Mouse (Mus musculus) c-Kit-positive CD71-positive TER-119-negative erythroid progenitor cells, embryonic 14.5 days (primary cell): ENCODE data around the gene Foxg1.

Source experiments
- DNase-seq: peaks from one replicate; pipeline ENCODE4 v3.0.0-alpha.2; 2013; ENCODE audit warnings: low read depth

The Foxg1 gene

DNA sequence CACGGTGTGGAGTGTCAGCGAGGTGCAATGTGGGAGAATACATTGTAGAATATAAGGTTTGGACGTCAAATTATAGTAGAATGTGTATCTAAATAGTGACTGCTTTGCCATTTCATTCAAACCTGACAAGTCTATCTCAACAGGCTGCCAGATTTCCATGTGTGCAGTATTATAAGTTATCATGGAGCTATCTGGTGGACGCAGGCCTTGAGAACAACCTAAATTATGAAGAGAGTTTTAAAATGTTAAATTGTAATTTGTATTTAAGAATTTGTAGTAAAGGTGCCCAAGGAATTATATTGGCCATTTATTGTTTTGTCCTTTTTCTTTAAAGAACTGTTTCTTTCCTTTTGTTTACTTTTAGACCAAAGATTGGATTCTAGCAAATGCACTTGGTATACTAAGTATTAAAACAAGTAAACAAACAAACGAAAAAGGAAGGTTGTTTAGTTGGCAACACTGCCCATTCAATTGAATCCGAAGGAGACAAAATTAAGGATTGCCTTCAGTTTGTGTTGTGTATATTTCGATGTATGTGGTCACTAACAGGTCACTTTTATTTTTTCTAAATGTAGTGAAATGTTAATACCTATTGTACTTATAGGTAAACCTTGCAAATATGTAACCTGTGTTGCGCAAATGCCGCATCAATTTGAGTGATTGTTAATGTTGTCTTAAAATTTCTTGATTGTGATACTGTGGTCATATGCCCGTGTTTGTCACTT is 3.8 kb downstream of the Foxg1 start:
- no peak for DNase-seq

DNA sequence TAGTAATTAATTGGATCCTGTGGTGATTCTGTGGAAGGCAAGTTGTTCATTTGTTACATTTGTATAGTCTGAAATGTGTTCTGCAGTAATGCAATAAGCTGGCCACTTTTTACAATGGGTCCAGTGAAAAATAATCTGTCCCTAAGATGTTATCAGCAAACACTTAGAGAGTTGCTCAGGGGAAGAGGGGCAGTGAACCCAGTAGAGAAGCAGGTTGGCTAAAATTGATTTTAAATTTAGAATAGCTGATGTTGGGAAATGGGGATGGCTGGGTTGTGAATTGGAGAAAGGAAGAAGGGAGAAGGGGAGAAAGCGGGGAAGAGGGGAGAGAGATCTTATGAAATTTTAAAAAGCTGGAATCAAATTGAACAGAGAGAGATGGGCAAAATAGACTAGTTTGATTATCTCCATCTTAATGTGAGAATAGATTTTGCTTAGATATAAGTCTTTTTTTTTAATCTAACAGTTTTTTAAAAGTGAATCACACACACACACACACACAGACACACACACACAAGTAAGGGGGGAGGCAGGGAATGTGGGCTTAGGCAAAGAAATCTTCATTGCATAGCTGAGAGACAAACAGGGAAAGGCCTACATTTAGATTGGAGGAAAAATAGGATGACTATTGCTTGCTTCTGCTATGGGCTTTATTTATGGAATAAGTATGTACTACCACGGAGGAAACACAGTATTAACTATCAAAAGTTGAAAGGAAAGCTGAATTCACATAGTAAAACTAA is 5.6 kb downstream of the Foxg1 start:
- DNase-seq = no peak

DNA sequence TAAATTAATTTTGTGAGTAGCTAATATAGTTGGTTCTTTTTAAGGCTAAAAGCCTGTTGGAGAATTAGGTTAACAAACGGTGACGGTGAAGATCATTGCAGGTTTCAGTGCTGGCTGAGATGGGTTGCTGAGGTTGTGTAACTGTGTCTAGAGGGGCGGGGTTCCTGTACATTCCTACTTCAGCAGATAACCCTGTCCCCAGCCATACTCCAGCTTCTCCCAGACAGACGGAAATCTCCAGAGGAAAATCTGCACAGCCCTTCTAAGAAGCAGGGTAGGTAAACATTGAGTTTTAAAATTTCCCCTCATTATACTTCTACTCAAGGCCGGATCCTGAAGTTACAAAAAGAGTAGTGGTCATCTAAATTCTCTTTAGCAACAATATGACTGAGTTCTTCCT is 7.2 kb downstream of the Foxg1 start:
- DNase-seq = no peak

DNA sequence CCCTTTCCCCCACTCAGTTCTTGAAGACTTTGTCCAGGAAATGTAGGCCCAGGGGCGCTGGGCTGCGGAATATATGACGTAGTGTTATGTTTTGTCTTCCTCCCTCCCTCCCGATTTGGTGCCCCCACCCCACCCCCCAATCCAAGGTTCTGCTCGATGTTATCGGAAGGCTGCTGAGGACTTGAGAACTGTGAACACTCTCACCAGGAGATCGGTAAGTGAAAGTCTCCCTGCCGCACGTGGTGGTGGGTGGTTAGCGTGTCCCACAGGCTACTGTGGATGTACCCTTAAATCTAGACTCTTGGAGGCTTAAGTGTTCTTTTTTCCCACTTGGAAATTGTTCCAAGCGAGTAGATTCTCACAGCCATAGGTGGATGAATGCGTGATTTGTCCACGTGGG is 7.8 kb downstream of the Foxg1 start:
- no peak for DNase-seq

DNA sequence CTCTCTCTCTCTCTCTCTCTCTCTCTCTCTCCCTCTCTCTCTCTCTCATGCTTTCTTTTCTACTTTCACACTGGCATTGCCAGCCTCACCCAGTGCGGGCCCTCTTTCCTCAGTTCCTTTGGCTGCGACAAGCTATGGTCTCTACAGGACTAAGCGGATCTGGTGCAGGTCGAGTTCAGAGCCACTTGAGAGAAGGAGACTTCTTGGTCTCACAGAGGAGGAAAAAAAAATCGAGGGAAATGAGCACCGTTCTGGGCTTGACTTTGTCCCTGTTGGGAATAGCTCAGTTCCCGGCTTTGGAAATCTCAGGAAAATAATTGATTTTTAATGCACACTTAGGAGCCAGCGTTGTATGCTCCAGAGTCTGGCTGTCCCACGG is 8.5 kb downstream of the Foxg1 start:
- DNase-seq = no peak

DNA sequence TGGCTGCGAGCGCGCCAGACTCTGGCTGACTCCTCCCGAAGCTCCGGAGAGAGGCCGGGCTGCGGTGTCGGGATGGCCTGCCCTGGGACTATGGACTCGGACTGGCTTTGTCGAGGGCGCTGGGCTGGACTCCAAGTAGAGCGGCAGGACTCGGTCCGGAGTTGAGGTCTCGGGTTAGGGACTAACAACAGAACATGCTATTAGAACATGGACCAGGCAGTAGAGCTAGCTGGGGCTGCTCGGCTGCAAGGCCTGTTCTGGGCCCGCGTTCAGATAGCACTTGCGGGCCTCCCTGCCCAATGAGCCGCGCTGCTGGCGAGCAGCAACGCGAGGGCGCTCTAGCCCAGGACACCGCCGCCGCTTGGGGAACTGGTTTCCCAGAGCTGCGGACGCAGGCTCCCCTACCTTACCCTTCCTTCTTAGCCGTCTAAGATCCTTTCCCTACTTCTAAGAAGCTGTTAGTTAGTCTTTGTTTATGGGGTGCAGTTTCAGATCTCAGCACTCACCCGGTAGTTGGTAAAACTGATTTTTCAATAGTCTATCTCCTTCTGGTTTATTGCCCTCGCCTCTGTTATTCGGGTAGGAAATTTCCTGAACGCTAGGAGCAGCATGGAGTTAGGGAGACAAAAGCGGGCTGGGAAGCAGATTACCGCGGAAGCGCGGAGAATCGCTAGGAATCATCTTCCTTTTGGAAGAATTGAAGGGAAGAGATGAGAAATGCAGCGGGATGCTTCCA is 9.0 kb downstream of the Foxg1 start:
- DNase-seq = no peak

DNA sequence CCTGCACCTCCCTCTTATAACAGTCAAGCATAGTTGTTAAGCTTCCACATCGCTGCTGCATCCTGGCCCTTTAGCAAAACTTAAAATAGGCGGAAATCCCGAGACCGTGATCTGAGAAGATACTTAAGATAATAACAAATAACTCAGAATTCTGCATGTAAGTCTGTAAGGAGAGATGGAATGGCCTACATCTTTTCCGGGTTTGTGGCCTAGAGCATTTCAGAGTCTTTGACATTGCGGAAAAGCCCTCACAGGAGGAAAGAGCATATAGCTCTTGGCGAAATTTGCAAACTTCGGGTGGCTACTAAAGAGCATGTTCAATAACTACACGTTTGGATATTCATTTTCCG is 9.6 kb downstream of the Foxg1 start:
- no peak for DNase-seq

DNA sequence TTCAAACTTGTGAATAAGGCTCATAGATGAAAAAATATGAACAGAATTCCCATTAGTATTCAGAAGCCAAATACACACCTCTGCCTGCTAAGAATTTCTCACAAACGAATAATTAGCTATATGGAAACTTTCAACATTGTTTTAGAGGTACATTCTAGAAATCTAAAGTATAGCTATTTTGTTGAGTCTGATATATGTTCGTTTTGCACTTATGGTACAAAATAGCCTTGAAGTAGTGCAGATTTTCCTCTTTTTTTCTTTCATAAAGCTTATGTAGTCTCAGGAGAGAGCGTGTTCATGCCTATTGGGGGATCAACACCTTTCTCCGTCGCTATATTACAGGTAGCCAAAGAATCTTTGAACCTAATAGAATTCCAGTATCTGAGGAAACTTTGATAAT is 10.4 kb downstream of the Foxg1 start:
- DNase-seq = no peak

DNA sequence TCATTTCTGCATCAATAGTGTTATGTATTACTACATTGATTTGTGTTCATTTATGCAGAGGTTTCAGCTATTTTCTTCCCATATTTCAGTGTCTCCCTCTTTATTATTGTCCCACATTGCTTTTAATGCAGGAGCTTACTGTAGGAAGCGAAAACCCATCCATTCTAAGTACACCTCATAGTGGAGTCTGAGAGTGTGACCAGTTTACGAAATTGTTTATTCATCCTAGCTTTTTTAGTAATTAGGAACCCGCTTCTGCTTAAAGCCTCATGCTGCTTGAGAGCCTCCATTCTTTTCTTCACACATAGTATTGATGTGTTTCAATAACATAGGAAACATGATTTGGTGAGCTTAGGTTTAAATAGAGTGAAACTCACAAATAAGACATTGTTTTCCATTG is 11.2 kb downstream of the Foxg1 start:
- DNase-seq = no peak

DNA sequence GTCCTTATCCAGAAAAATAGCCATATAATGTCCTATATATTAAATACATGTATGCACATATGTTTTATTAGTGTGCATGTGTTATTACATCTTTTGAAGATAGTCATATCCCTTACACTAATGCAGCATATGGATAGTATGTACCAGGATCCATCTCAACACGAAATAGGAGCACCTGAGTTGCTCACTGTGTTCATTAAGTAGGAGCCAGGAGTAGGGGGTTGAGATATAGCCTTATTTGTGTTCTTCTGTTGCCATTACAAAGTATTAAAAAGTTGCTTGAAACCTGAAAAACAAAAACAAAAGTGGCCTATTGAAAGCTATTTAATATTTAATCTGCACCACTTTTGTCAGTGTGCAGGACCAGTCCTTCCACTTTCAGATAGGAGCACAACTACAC is 11.7 kb downstream of the Foxg1 start:
- no peak for DNase-seq

DNA sequence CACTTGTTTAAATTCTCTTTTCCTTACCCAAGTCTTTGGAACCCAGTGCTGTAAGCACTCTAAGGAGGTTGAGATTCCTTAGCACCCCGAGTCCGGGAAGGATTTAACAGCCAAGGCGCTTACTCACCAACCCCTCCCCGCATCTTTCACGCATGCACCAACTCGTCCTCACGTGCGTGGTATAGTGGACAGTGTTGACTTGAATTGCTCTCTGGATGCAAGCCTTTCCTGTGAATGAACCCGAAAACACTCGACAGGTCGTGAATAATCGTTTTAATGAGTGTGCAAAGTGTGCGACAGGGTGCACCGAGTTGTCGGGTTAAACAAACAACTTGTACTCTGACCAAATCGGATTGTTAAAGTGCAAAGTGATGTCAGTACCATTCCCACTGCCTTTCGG is 12.4 kb downstream of the Foxg1 start:
- DNase-seq = no peak

DNA sequence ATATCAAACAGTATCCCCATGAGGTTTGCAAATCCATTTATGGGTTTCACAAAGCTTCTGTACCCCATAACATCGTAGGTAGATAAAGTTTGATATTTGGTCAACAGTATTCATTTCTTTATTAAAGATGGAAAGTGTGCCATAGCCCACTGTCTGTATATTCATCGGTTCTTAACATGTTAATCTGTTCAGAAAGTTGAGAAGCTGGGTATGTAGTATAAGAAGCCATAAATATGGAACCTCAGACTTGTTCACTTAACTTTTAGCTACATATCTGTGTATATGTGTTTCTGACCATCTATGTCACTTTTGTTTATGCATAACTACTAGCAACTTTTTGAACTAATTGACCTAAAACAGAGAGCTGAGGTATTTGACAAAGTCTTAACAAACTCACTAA is 13.5 kb downstream of the Foxg1 start:
- DNase-seq = no peak

DNA sequence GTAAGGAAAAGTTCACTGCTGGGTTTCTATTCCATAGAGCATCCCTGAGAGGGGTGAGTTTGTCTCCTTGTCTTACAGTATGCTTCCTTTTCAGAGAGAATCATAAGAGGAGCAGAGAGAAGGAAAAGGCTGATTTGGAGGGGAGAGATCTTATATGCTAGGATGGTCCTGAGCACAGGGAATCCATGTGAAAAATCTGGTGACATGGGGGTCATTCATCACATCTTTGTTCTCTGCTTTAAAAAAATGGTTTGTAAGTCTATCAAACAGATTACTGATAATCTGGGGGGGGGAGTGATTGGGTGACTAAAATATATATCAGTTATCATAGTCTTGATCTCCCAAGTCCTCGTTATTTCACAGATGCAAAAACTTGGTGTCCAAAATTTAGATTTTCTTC is 14.3 kb downstream of the Foxg1 start:
- DNase-seq = no peak

DNA sequence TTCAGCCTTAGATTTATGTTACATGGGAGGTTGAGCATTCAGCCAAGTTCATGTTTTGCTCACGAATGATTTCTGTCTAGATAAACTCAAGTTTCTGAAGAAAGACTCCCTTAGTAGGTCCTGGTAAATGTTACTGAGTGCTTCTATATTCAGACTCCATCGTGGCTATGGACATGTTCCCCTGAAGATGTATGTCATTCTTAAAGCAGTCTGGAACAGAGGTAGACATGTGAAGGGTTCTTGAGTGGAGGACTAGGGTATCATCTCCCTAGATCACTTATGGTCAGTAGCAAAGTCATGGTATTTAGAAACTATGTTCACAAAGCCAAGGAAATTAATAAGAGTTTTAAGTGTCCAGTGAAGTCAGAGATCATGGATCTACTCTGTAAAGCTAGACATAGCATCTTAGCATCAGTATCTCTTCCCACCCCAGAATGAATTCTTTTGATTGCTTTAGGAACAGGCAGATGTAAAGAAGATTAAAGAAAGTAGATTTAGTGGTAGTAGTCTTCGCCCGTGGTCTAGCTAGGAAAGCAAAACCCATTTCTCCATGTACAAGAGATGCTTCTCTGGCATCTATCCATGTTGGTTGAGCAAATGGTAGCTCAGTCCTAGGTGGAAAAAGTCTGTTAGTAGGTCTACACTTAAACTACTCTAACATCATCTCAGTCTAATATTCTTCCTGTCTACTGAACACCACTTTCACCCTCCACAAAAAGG is 15.1 kb downstream of the Foxg1 start:
- no peak for DNase-seq

DNA sequence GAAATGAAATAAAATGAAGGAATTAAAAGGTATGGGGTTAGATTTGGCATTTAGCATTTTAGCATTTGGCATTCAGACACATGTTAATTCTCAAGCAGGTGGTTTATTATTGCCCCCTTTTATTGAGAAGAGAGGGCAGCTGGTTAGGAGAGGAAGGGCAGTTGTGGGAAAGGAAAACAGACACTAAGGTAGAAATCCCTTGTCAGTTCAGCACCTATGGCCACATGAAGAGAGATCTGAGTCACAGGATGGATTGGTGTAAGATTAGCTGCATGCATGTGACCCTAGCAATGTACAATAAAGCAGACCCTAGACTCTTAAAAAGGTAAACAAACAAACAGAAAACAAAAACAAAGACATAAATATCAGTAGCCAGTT is 15.7 kb downstream of the Foxg1 start:
- no peak for DNase-seq

DNA sequence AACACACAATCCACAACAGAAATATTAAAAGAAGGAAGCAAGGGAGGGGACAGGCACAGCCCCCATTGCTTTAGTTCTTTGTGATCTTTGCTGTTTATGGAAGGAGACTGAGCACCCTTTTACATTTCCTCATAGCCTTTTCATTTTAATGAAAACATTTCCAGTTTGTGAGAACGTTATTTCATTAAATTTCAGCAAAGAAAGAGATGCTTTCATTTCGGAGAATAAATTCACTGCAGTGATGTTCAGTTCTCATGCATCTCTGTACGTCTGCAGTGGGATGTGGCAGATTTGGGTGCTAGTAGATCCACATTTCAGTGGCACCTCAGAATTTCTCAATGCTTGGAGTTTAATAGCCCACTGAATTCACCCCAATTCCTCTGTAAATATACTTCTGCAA is 16.2 kb downstream of the Foxg1 start:
- no peak for DNase-seq

DNA sequence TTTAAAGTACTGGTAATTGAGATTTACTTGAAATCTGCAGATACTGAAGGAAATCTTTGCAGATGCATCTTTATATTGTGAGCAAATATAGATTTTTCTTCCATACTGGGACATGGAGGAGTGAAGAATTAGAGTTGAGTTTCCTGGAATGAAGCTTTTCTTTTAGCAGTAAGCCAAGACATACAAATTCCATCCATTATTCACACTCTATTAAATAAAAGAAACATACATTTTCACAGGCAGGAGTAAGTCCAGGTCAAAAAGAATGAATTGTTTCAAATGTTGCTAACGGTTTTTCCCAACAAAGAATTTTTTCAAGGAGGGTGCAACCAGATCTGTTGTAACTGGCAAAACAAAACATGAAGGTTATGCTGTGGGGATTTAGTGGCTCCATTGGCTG is 17.2 kb downstream of the Foxg1 start:
- no peak for DNase-seq

DNA sequence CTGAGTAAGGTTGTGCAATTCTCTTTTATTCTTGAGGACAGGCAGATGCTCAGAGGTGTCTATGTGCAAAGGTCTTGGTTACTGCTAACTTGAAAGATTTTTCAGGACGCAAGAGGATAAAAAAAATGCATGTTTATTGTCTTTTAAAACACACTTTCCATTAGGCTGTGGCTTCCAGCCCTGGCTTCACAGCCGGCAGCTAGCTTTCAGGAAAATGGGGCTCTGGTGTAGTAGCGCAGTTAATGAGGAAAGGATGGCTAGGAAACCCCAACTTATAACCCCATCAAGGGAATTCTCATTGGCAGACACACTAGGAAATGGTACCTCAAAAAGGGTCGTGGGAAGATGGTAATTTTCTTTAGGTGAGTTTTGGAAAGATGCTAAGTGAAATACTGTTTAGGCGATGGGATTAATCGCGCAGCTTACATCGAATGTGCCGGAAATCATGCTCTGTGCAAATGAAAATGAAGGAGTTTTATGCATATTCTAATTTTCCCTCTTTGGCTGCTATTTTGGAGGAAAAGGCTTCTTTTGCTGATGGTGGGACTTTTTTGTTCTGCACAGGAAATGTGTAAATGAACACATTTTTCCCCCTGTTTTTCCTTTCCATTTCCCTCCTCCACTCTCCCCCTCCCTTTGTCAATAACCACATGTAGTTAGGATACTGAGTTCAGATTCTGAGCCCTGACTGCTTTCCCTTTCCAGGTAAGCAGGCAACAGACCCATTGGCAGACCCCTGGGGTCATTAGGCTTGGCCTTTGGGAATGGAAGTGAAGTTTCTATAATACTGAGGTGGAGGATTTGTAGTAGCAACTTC is 17.8 kb downstream of the Foxg1 start:
- DNase-seq = no peak

DNA sequence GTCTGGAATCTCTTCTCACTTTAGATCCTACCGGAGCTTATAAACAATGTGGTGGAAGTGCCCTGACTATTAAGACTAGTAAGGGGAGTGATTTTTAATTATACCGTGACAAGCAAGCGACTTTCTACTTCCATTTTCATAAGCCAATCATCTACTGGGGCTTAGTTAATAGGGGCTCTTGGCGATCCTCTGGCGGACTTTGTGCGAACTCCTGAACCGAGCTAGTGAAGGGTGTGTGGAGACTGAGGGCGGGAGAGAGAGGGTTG is 18.3 kb downstream of the Foxg1 start:
- DNase-seq = no peak

DNA sequence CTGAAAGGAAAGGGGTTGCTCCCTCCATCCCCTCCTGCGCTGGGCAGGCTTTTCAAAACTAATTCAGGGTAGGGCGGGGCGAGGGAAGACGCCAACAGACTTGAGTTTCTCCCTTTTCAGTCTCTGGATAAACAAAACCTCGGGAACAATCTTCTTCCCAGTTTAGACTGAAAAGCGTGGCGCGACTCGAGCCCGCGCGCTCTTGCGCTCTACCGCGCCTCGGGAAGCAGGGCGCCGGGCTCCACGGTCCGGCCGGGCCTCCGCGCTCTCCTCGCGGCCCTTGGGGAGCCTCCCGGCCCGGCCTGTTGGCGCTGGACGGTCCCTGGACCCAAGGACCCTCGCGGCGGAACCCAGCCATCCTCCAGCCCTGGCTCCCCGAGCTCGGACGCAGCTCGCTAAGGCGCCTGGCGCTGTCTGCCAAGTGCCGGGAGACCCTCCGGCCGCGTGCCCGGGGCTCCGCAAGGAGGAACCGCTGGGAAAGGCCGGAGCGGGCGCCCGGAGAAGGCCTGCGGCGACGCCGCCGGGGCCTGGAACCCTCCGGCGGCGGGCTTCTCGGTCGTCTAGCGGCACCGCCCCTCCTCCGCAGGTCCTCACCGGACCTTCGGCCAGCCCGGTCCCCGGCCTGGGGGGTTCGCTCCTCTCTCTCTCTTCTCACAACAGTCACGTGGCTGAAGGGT is 18.8 kb downstream of the Foxg1 start:
- DNase-seq = no peak

DNA sequence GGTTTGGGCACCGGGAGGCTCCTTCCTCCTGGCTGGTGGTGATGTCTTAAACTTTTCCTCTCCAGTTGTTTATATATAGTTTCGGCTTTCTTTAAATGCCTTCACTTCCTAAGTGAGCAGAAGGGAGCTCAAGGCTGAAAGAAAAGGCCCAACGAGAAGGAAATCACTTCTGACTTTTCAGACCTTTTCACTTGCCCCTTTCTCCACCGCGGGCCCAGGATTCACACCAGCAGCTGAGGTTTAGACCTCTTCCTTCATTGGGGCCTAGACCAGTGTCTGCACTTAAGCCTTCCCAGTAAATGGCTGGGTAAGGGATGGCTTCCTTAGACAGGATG is 19.3 kb downstream of the Foxg1 start:
- DNase-seq = no peak

DNA sequence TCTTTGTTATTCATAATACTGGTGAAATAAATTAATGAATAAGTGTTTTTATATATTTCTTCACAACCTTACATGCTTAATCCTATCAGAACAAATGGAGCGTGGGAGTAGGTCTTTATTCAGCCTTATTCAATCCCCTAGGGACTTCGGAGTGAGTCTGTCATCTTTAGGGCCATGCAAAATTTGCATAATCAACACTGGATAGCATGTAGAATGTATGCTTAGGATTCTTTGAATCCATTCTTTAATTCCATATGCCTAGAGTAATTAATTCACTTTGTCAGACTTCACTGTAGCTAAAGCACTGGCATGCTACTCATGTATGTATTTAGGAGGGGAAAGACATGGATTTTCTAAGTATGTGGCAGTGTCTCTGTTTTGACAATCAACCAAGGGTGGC is 27.4 kb downstream of the Foxg1 start:
- no peak for DNase-seq
